Mouse (Mus musculus): ENCODE results near the gene Heg1.

The Heg1 gene

DNA sequence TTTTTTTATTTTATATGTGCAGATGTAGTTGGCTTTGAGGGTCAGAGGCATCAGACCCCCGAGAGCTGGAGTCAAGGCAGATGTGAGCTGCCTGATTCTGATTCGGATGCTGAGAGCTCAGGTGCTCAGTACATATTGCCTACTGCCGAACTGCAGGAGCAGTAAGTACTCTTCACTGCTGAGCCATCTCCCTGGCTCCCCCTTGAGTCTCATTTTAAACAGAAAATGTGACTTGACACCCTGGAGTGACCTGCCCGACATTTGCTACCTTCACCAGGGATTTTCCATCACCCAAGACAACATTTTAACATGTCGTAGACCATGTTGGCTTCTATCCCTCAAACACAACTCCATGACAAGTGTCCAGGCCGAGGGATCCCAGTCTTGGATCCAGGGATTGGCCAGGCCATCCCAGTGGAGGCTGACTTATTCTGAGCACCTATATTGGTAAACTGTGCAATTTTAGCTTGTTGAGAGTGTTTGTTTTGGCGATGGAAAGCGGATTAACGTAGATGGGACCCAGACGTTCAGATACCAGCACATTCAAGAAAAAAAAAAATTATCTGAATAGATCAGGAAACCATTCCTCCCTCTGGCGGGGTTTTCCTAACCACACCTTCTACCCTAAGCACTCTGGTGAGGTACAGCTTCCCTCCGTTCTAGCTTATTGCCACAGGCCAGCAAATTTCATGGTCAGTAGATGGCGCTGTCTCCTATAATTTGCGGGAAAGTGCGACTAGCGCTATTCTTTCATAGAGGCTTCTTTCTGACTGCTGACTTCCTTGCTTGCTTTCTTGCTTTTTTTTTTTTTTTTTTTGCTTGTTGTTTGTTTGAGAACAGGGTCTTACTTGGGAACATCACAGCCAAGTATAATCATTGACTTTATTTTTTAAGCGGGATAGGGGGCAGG is 136.4 kb downstream of the Heg1 start:
- DNase-seq (ENCODE audit: low read depth, low spot score), result peak; percentile 56

Measured in telencephalon, adult 2 months (tissue).